ENCODE assay signal across 8 mouse cellular contexts in the genomic region with DNA sequence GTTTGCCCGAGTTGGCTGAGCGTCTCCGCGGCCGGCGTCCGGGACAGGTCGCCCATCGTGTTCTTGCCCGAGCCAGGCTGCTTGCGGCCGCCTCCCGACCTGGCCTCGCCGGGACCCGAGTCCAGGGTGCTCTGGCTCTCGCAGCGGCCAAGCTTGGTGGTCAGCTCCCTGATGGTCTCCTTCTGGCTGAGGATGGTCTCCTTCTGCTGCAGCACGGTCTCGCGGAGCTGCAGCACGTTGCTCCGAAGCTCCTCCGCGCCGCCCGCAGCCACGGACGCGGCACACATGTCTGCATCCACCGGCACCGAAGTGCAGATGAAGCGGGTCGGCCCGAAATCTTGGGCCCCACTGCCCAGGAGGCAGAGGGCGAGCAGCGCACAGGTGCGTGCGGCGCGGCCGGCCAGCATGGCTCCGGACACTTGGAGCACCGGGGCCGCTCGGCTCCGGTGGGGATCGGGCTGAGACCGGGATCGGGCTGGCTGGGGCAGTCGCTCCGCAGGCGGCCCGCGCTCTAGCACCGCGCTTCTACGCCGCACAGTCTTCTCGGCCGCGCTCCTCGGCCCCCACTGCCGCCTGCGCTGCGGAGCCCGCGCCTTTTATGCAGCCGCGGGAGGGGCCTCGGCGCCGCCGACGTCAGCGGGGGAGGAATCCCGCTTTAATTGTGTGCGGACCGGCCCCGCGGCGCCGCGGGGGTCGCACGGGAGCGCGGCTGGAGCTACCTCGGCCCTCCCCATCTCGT. TPM values are rescaled to one million over a fixed set of nuclear protein-coding genes. Genes with fewer than 3 reads are reported as not detected.
DNase-seq lines count a peak whose midpoint lies in the region; TF ChIP-seq lines count a peak whose summit lies in the region.

A gene (minus strand): TSS at position 571 of the 739 bp plus-strand sequence.

- DNase-seq in heart, adult 2 months = peak; percentile 34 to 42
- DNase-seq in heart, adult 9 months (ENCODE audit: low spot score in 2 of 2) = no peak
- DNase-seq in ES-CJ7 (ENCODE audit: low read depth, low spot score) = peak; percentile 29
- DNase-seq in cerebellum, postnatal 25 days = peak; percentile 95
- DNase-seq in heart, postnatal 14 days = peak; percentile 17 to 44
- DNase-seq in left cerebral cortex, postnatal 14 days (ENCODE audit: low spot score in 2 of 2) = peak in 1 of 2 experiments; percentile 83
- DNase-seq in urinary bladder, postnatal 10 days (ENCODE audit: low spot score) = no peak

- H3K4me3 ChIP-seq in heart, adult 2 months = peak within 1 kb of the TSS; percentile 69
- H3K4me3 ChIP-seq in myocyte = peak within 1 kb of the TSS; percentile 8

- intact Hi-C loops in heart, adult 2 months (cut with DNase I) = no loop called here
- intact Hi-C loops in heart, postnatal 14 days (cut with DNase I) = no loop called here
- intact Hi-C loops in left cerebral cortex, postnatal 14 days (cut with DNase I) = loop anchor here (5.0 kb wide), 1 partner anchor 55 kb away; a partner anchor contains a TSS

- H3K9ac ChIP-seq in heart, adult 2 months (ENCODE audit: low read depth, low read length) = peak within 1 kb of the TSS; percentile 62

- WGBS in heart, adult 2 months = 1% methylated on average over 90 of the region's 90 CpGs

- H3K27ac ChIP-seq in heart, adult 2 months = no peak within 1 kb of the TSS

- peak within 1 kb of the TSS; percentile 98 for H3K4me2 ChIP-seq in myocyte (ENCODE audit: low read depth)

- no peaks in the 10 kb centered on the region for H3K79me2 ChIP-seq in heart, adult 2 months (replicated peaks; ENCODE audit: control insufficient read depth, insufficient read depth, low read length)
- H3K79me2 ChIP-seq in myocyte (ENCODE audit: control insufficient read depth, insufficient read depth) = no peaks in the 10 kb centered on the region

- peaks cover 4% of the 10 kb centered on the region for H3K4me1 ChIP-seq in heart, adult 2 months (ENCODE audit: control insufficient read depth, insufficient read depth, low read length)

- TF ChIP-seq EP300 in heart, adult 2 months (IDR thresholded peaks at IDR 0.05; ENCODE audit: insufficient read depth, low read depth, low read length) = no peak

- peak within 1 kb of the TSS; percentile 48 for H3ac ChIP-seq in myocyte (ENCODE audit: control insufficient read depth, insufficient read length)

- TF ChIP-seq CTCF in heart, adult 2 months (IDR thresholded peaks at IDR 0.05) = no peak

- H3K36me3 ChIP-seq in heart, adult 2 months (ENCODE audit: control insufficient read depth, insufficient read depth, low read length) = no peaks in the 10 kb centered on the region
- H3K36me3 ChIP-seq in myocyte (ENCODE audit: control insufficient read depth, insufficient read depth) = no peaks in the 10 kb centered on the region

- no peak for TF ChIP-seq POLR2A in heart, adult 2 months (IDR thresholded peaks at IDR 0.05; ENCODE audit: insufficient read depth, low read depth, low read length)
- TF ChIP-seq POLR2A in myocyte (IDR thresholded peaks at IDR 0.05; ENCODE audit: insufficient read length, low read depth) = peak; percentile 73

- peaks cover 31% of the 10 kb centered on the region for H3K27me3 ChIP-seq in heart, adult 2 months (ENCODE audit: control insufficient read depth, insufficient read depth, low read length)
- peaks cover 34% of the 10 kb centered on the region for H3K27me3 ChIP-seq in myocyte (ENCODE audit: control insufficient read depth, insufficient read depth, insufficient read length)

TF ChIP-seq in myocyte, 11 proteins besides CTCF, POLR2A, EP300 and RAD21:
- TF ChIP-seq CEBPB (IDR thresholded peaks at IDR 0.05; ENCODE audit: insufficient read depth, poor library complexity, severe bottlenecking) (no peak), TCF3 (IDR thresholded peaks at IDR 0.05; ENCODE audit: insufficient read length, low read depth) (no peak), E2F4 (IDR thresholded peaks at IDR 0.05; ENCODE audit: insufficient read depth) (no peak), MYOG (IDR thresholded peaks at IDR 0.05; ENCODE audit: control insufficient read depth in 1 of 3, insufficient read depth in 1 of 3, insufficient read length in 2 of 3, low read depth in 2 of 3) (peak in 2 of 3 experiments; percentile 22 to 34), MYOD1 (IDR thresholded peaks at IDR 0.05; ENCODE audit: control insufficient read depth in 1 of 3, insufficient read length in 2 of 3, low read depth in 2 of 3) (peak in 2 of 3 experiments; percentile 31 to 63), MAX (IDR thresholded peaks at IDR 0.05; ENCODE audit: low read depth) (no peak), TCF12 (IDR thresholded peaks at IDR 0.05; ENCODE audit: insufficient read depth, poor library complexity, severe bottlenecking) (no peak), SRF (IDR thresholded peaks at IDR 0.05; ENCODE audit: control insufficient read depth, insufficient read length, low read depth) (no peak)

RNA-seq across cellular contexts. Expression of the gene that starts here (rescaled TPM):
- total RNA-seq in heart, adult 2 months (2021) = under 1 TPM; 0.09 to 0.23 TPM
- polyA plus RNA-seq in heart, adult 2 months (2012; rRNA removed) = 0.12 and 0.16 TPM in 2 replicates
- total RNA-seq in heart, postnatal 14 days (2021) = under 1 TPM; 0.29 to 0.55 TPM
- total RNA-seq in left cerebral cortex, postnatal 14 days (2021) = 100 to 1,000 TPM; 112 to 122 TPM
- polyA plus RNA-seq in myocyte (2012; fragmentation: generic; extraction: Trizol) = 9.3 TPM

Comparison
In these comparisons a context has a peak if more than half of its experiments do, and no peak if none do; other contexts are left out.
1. RNA of the gene that starts here (total RNA-seq): 112 to 122 TPM in left cerebral cortex, postnatal 14 days; 0.29 to 0.55 TPM in heart, postnatal 14 days and 0.09 to 0.23 TPM in heart, adult 2 months; every median in the first group is over 10 times any median in the second.
2. Peak in DNase-seq, H3K4me3 ChIP-seq and H3K9ac ChIP-seq in heart, adult 2 months; RNA of the gene not detected or under 1 TPM.
3. Peak in DNase-seq in heart, postnatal 14 days; RNA of the gene not detected or under 1 TPM.
4. DNase-seq: peak in ES-CJ7 (single experiment) and cerebellum, postnatal 25 days (2 of 2); none in heart, adult 9 months (0 of 2) and urinary bladder, postnatal 10 days (single experiment).